Mouse (Mus musculus): ENCODE measurements around the gene St7.

- no peak for TF ChIP-seq CTCF (IDR thresholded peaks at IDR 0.05; ENCODE audit: low read depth)
- TF ChIP-seq EP300 (IDR thresholded peaks at IDR 0.05; ENCODE audit: low read depth), result no peak
Observed at GRCm38 (mm10) chr6:17840431-17840830, 147.7 kb downstream of the St7 start.

All from heart, postnatal 0 days (tissue).